Mouse (Mus musculus): ENCODE data around the gene Dpp8. TPM values are rescaled to one million over a fixed set of nuclear protein-coding genes. Genes with fewer than 3 reads are reported as not detected.

Gene Dpp8
- polyA plus RNA-seq, 1 experiment: 24.4 TPM

GRCm38 (mm10) chr9:65064251-65064650 lies 32.0 kb downstream of the Dpp8 start:
- H3K4me3 ChIP-seq: no peak overlapping the region
- no peak for TF ChIP-seq MYOD1 (IDR thresholded peaks at IDR 0.05; ENCODE audit: control insufficient read depth in 1 of 3, insufficient read length in 2 of 3, low read depth in 2 of 3)
- no peak for TF ChIP-seq MAX (IDR thresholded peaks at IDR 0.05; ENCODE audit: low read depth)
- H3K79me2 ChIP-seq (ENCODE audit: control insufficient read depth, insufficient read depth): no peaks in the 10 kb centered on the region
- no peak overlapping the region for H3ac ChIP-seq (ENCODE audit: control insufficient read depth, insufficient read length)
- H3K4me2 ChIP-seq (ENCODE audit: low read depth): no peak overlapping the region
- peaks cover 24% of the 10 kb centered on the region for H3K36me3 ChIP-seq (ENCODE audit: control insufficient read depth, insufficient read depth)
- no peaks in the 10 kb centered on the region for H3K27me3 ChIP-seq (ENCODE audit: control insufficient read depth, insufficient read depth, insufficient read length)

- Histone ChIP-seq H3K36me3 (ENCODE audit: control insufficient read depth, insufficient read depth) (peaks cover 20% of the 10 kb centered on the region), H3ac (ENCODE audit: control insufficient read depth, insufficient read length) (no peak overlapping the region), H3K4me2 (ENCODE audit: low read depth) (no peak overlapping the region), H3K4me3 (no peak overlapping the region), H3K79me2 (ENCODE audit: control insufficient read depth, insufficient read depth) (no peaks in the 10 kb centered on the region), H3K27me3 (ENCODE audit: control insufficient read depth, insufficient read depth, insufficient read length) (no peaks in the 10 kb centered on the region)
- TF ChIP-seq POLR2A (IDR thresholded peaks at IDR 0.05; ENCODE audit: insufficient read length, low read depth): no peak
- TF ChIP-seq REST (IDR thresholded peaks at IDR 0.05; ENCODE audit: insufficient read depth, insufficient read length): no peak
- no peak for TF ChIP-seq MAX (IDR thresholded peaks at IDR 0.05; ENCODE audit: low read depth)
- TF ChIP-seq E2F4 (IDR thresholded peaks at IDR 0.05; ENCODE audit: insufficient read depth): no peak
Measured at GRCm38 (mm10) chr9:65070587-65070986, 38.4 kb downstream of the Dpp8 start.

- Histone ChIP-seq H3K79me2 (ENCODE audit: control insufficient read depth, insufficient read depth) (no peaks in the 10 kb centered on the region), H3K27me3 (ENCODE audit: control insufficient read depth, insufficient read depth, insufficient read length) (no peaks in the 10 kb centered on the region), H3ac (ENCODE audit: control insufficient read depth, insufficient read length) (no peak overlapping the region), H3K36me3 (ENCODE audit: control insufficient read depth, insufficient read depth) (peaks cover 24% of the 10 kb centered on the region), H3K4me2 (ENCODE audit: low read depth) (no peak overlapping the region), H3K4me3 (no peak overlapping the region)
- no peak for TF ChIP-seq MAX (IDR thresholded peaks at IDR 0.05; ENCODE audit: low read depth)
- TF ChIP-seq POLR2AphosphoS2 (IDR thresholded peaks at IDR 0.05; ENCODE audit: insufficient read length, low read depth): no peak
- TF ChIP-seq MYOG (IDR thresholded peaks at IDR 0.05; ENCODE audit: control insufficient read depth in 1 of 3, insufficient read depth in 1 of 3, insufficient read length in 2 of 3, low read depth in 2 of 3): no peak
- TF ChIP-seq CEBPB (IDR thresholded peaks at IDR 0.05; ENCODE audit: insufficient read depth, poor library complexity, severe bottlenecking): no peak
- no peak for TF ChIP-seq USF1 (IDR thresholded peaks at IDR 0.05; ENCODE audit: low read depth)
- TF ChIP-seq SRF (IDR thresholded peaks at IDR 0.05; ENCODE audit: control insufficient read depth, insufficient read length, low read depth): no peak
- no peak for TF ChIP-seq REST (IDR thresholded peaks at IDR 0.05; ENCODE audit: insufficient read depth, insufficient read length)
- no peak for TF ChIP-seq TCF3 (IDR thresholded peaks at IDR 0.05; ENCODE audit: insufficient read length, low read depth)
- TF ChIP-seq E2F4 (IDR thresholded peaks at IDR 0.05; ENCODE audit: insufficient read depth): no peak
Measured at GRCm38 (mm10) chr9:65073555-65073954, 41.3 kb downstream of the Dpp8 start.

GRCm38 (mm10) chr9:65074251-65074650 lies 42.0 kb downstream of the Dpp8 start:
- no peaks in the 10 kb centered on the region for H3K27me3 ChIP-seq (ENCODE audit: control insufficient read depth, insufficient read depth, insufficient read length)
- no peaks in the 10 kb centered on the region for H3K79me2 ChIP-seq (ENCODE audit: control insufficient read depth, insufficient read depth)
- no peak overlapping the region for H3K4me3 ChIP-seq
- H3K36me3 ChIP-seq (ENCODE audit: control insufficient read depth, insufficient read depth): peaks cover 31% of the 10 kb centered on the region
- TF ChIP-seq CEBPB (IDR thresholded peaks at IDR 0.05; ENCODE audit: insufficient read depth, poor library complexity, severe bottlenecking) (no peak), TCF3 (IDR thresholded peaks at IDR 0.05; ENCODE audit: insufficient read length, low read depth) (no peak), TCF12 (IDR thresholded peaks at IDR 0.05; ENCODE audit: insufficient read depth, poor library complexity, severe bottlenecking) (no peak), REST (IDR thresholded peaks at IDR 0.05; ENCODE audit: insufficient read depth, insufficient read length) (no peak), MYOD1 (IDR thresholded peaks at IDR 0.05; ENCODE audit: control insufficient read depth in 1 of 3, insufficient read length in 2 of 3, low read depth in 2 of 3) (no peak), POLR2A (IDR thresholded peaks at IDR 0.05; ENCODE audit: insufficient read length, low read depth) (no peak), USF1 (IDR thresholded peaks at IDR 0.05; ENCODE audit: low read depth) (no peak), MAX (IDR thresholded peaks at IDR 0.05; ENCODE audit: low read depth) (no peak), SRF (IDR thresholded peaks at IDR 0.05; ENCODE audit: control insufficient read depth, insufficient read length, low read depth) (no peak), POLR2AphosphoS2 (IDR thresholded peaks at IDR 0.05; ENCODE audit: insufficient read length, low read depth) (no peak)
- no peak overlapping the region for H3ac ChIP-seq (ENCODE audit: control insufficient read depth, insufficient read length)
- H3K4me2 ChIP-seq (ENCODE audit: low read depth): no peak overlapping the region

GRCm38 (mm10) chr9:65074855-65075493 lies 42.8 kb downstream of the Dpp8 start:
- H3K4me3 ChIP-seq: no peak overlapping the region
- no peaks in the 10 kb centered on the region for H3K79me2 ChIP-seq (ENCODE audit: control insufficient read depth, insufficient read depth)
- no peak overlapping the region for H3ac ChIP-seq (ENCODE audit: control insufficient read depth, insufficient read length)
- H3K36me3 ChIP-seq (ENCODE audit: control insufficient read depth, insufficient read depth): peaks cover 37% of the 10 kb centered on the region
- H3K4me2 ChIP-seq (ENCODE audit: low read depth): no peak overlapping the region
- no peaks in the 10 kb centered on the region for H3K27me3 ChIP-seq (ENCODE audit: control insufficient read depth, insufficient read depth, insufficient read length)
- TF ChIP-seq SRF (IDR thresholded peaks at IDR 0.05; ENCODE audit: control insufficient read depth, insufficient read length, low read depth) (no peak), TCF12 (IDR thresholded peaks at IDR 0.05; ENCODE audit: insufficient read depth, poor library complexity, severe bottlenecking) (no peak), MYOD1 (IDR thresholded peaks at IDR 0.05; ENCODE audit: control insufficient read depth in 1 of 3, insufficient read length in 2 of 3, low read depth in 2 of 3) (no peak), POLR2AphosphoS2 (IDR thresholded peaks at IDR 0.05; ENCODE audit: insufficient read length, low read depth) (no peak), MYOG (IDR thresholded peaks at IDR 0.05; ENCODE audit: control insufficient read depth in 1 of 3, insufficient read depth in 1 of 3, insufficient read length in 2 of 3, low read depth in 2 of 3) (no peak), E2F4 (IDR thresholded peaks at IDR 0.05; ENCODE audit: insufficient read depth) (no peak), REST (IDR thresholded peaks at IDR 0.05; ENCODE audit: insufficient read depth, insufficient read length) (no peak), CEBPB (IDR thresholded peaks at IDR 0.05; ENCODE audit: insufficient read depth, poor library complexity, severe bottlenecking) (no peak), TCF3 (IDR thresholded peaks at IDR 0.05; ENCODE audit: insufficient read length, low read depth) (no peak), MAX (IDR thresholded peaks at IDR 0.05; ENCODE audit: low read depth) (no peak), USF1 (IDR thresholded peaks at IDR 0.05; ENCODE audit: low read depth) (no peak), POLR2A (IDR thresholded peaks at IDR 0.05; ENCODE audit: insufficient read length, low read depth) (no peak)
